Comparison of ENCODE assay signal across 13 mouse cellular contexts in the genomic region with DNA sequence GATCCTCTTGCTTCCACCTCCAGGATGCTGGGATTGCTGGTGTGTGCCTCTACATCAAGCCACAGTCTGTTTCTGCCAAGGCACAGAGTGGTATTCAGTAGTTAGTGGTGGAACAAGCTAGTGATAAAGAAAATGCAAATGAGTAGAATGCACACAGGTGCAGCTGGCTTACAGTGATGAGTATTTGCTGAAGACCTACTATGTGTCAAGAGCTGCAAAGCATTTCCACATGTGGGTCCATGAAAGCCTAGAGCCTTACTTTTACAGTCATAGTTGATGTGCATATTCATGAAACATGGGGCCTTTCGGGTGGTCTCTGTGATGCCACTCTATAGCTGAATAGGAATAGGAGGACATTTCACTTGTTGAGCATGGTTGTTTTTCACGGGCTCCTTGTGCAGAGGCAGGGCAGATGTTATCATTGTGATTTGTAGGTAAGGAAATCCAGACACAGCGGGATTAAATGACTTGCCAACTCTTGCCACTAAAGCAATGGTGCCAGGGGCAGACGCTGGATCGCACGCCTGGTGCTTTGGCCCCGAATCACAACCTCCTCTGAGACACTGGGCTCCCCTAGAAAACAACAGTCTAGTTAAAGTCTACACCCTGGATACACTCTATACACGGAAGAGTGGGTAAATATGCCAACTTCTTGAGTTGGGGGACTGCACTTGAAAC. TPM values are rescaled to one million over a fixed set of nuclear protein-coding genes. Genes with fewer than 3 reads are reported as not detected.
A peak's percentile ranks its signal among the peaks of the same experiment; 100 is the strongest.
DNase-seq lines count a peak whose midpoint lies in the region; ATAC-seq and TF ChIP-seq lines count a peak whose summit lies in the region.
"Had no signal": no experiment of that assay in that cellular context is flagged by ENCODE, and none has a peak within 500 bp of the region (broad histone marks: within the 10 kb centered on the region; RNA-seq: fewer than 3 reads in every experiment).

No protein-coding gene starts in this region.

- no peak overlapping the region for H3K4me3 ChIP-seq in lung, embryonic 14.5 days (ENCODE audit: low read depth, low read length)
- peak overlapping the region; percentile 69 for H3K4me3 ChIP-seq in hindbrain, embryonic 13.5 days
- peak overlapping the region in 1 of 2 experiments; percentile 87; a peak in 1 of 4 replicates for H3K4me3 ChIP-seq in liver, embryonic 14.5 days (ENCODE audit: insufficient read depth in 1 of 2, low read depth in 2 of 2, low read length in 2 of 2)
- no peak overlapping the region for H3K4me3 ChIP-seq in neural tube, embryonic 14.5 days (ENCODE audit: low read depth, low read length)
- no peak overlapping the region for H3K4me3 ChIP-seq in gastrocnemius, adult 2 months
- H3K4me3 ChIP-seq: lung, embryonic 15.5 days had no signal

- H3K4me1 ChIP-seq in lung, embryonic 14.5 days (ENCODE audit: insufficient read depth) = 0 out of 2 replicates have a peak, but pooled peaks cover 5% of the 10 kb centered on the region
- H3K4me1 ChIP-seq in hindbrain, embryonic 13.5 days (replicated peaks) = peaks cover 48% of the 10 kb centered on the region
- H3K4me1 ChIP-seq in liver, embryonic 14.5 days (replicated peaks; ENCODE audit: control insufficient read depth in 2 of 2, insufficient read depth in 2 of 2, low read length in 1 of 2) = peaks cover 27 to 28% of the 10 kb centered on the region in 2 experiments
- H3K4me1 ChIP-seq in neural tube, embryonic 14.5 days (ENCODE audit: control insufficient read depth, insufficient read depth, low read length) = peaks cover 13% of the 10 kb centered on the region

- ATAC-seq in lung, embryonic 14.5 days (ENCODE audit: insufficient read depth) = no peak
- ATAC-seq in hindbrain, embryonic 13.5 days (ENCODE audit: low FRiP score) = no peak
- ATAC-seq in liver, embryonic 14.5 days (ENCODE audit: insufficient read depth) = no peak
- ATAC-seq in neural tube, embryonic 14.5 days (ENCODE audit: low read depth) = no peak
- ATAC-seq: activated CD4-positive, CD25-positive, alpha-beta regulatory T cell, adult 4 months; CD4-positive, CD25-positive, alpha-beta regulatory T cell, adult 4 months; inflammation-experienced regulatory T-cells, adult 6 months had no signal

- no peaks in the 10 kb centered on the region for H3K9me3 ChIP-seq in lung, embryonic 14.5 days (ENCODE audit: low read depth, low read length)
- no peaks in the 10 kb centered on the region for H3K9me3 ChIP-seq in hindbrain, embryonic 13.5 days
- H3K9me3 ChIP-seq in liver, embryonic 14.5 days (ENCODE audit: control insufficient read depth, low read length) = no peaks in the 10 kb centered on the region
- no peaks in the 10 kb centered on the region for H3K9me3 ChIP-seq in neural tube, embryonic 14.5 days (ENCODE audit: control insufficient read depth, low read length)
- H3K9me3 ChIP-seq: lung, embryonic 15.5 days had no signal

- no peak overlapping the region for H3K9ac ChIP-seq in lung, embryonic 14.5 days
- no peak overlapping the region for H3K9ac ChIP-seq in hindbrain, embryonic 13.5 days
- no peak overlapping the region for H3K9ac ChIP-seq in liver, embryonic 14.5 days (replicated peaks)
- H3K9ac ChIP-seq in neural tube, embryonic 14.5 days (replicated peaks; ENCODE audit: low read depth, low read length) = no peak overlapping the region
- H3K9ac ChIP-seq: lung, embryonic 15.5 days had no signal

- 0 out of 2 replicates have a peak overlapping the region, but pooled peaks have one; percentile 2 for H3K27ac ChIP-seq in lung, embryonic 14.5 days (ENCODE audit: low read depth)
- no peak overlapping the region for H3K27ac ChIP-seq in hindbrain, embryonic 13.5 days
- H3K27ac ChIP-seq in liver, embryonic 14.5 days = peak overlapping the region; percentile 13
- no peak overlapping the region for H3K27ac ChIP-seq in neural tube, embryonic 14.5 days (ENCODE audit: low read depth, low read length)
- no peak overlapping the region for H3K27ac ChIP-seq in gastrocnemius, adult 2 months
- H3K27ac ChIP-seq: lung, embryonic 15.5 days had no signal

- TF ChIP-seq EP300 in liver, embryonic 14.5 days (IDR thresholded peaks at IDR 0.05; ENCODE audit: low read depth) = no peak

- TF ChIP-seq CTCF in lung, embryonic 14.5 days (IDR thresholded peaks at IDR 0.05; ENCODE audit: low read depth) = no peak
- TF ChIP-seq CTCF in liver, embryonic 14.5 days (IDR thresholded peaks at IDR 0.05; ENCODE audit: low read depth) = no peak
- TF ChIP-seq CTCF in gastrocnemius, adult 2 months (IDR thresholded peaks at IDR 0.05) = no peak

- no peaks in the 10 kb centered on the region for H3K27me3 ChIP-seq in lung, embryonic 14.5 days (ENCODE audit: insufficient read depth, low read length)
- no peaks in the 10 kb centered on the region for H3K27me3 ChIP-seq in hindbrain, embryonic 13.5 days
- H3K27me3 ChIP-seq in liver, embryonic 14.5 days (ENCODE audit: control insufficient read depth, insufficient read depth, low read length) = no peaks in the 10 kb centered on the region
- no peaks in the 10 kb centered on the region for H3K27me3 ChIP-seq in neural tube, embryonic 14.5 days (ENCODE audit: control insufficient read depth, insufficient read depth, low read length)
- H3K27me3 ChIP-seq: lung, embryonic 15.5 days had no signal

- no peak for DNase-seq in lung, embryonic 14.5 days
- no peak for DNase-seq in lung, postnatal 25 days (ENCODE audit: low spot score)
- DNase-seq in liver, embryonic 14.5 days (ENCODE audit: low read depth in 3 of 3, low spot score in 3 of 3) = no peak
- no peak for DNase-seq in ovary, postnatal 14 days (ENCODE audit: low spot score)
- DNase-seq in gastrocnemius, adult 2 months = no peak
- DNase-seq: cerebellum, postnatal 36 days; right cerebral cortex, postnatal 14 days had no signal

- WGBS in lung, embryonic 14.5 days = 77% methylated on average over 8 of the region's 8 CpGs
- WGBS in hindbrain, embryonic 13.5 days = 75% methylated on average over 8 of the region's 8 CpGs
- WGBS in liver, embryonic 14.5 days (ENCODE audit: insufficient replicate concordance) = 82% methylated on average over 8 of the region's 8 CpGs
- WGBS in neural tube, embryonic 14.5 days = 70% methylated on average over 8 of the region's 8 CpGs

- intact Hi-C loops in gastrocnemius, adult 2 months (cut with DNase I) = loop anchor here (5.0 kb wide), 1 partner anchor 182 kb away; no protein-coding TSS in a partner anchor

- no peak overlapping the region for H3K4me2 ChIP-seq in lung, embryonic 14.5 days
- peak overlapping the region; percentile 69 for H3K4me2 ChIP-seq in hindbrain, embryonic 13.5 days
- H3K4me2 ChIP-seq in liver, embryonic 14.5 days (ENCODE audit: low read depth) = peak overlapping the region; percentile 87
- H3K4me2 ChIP-seq in neural tube, embryonic 14.5 days (ENCODE audit: low read depth, low read length) = peak overlapping the region; percentile 74; the same call in 1 of the 2 replicates
- H3K4me2 ChIP-seq: lung, embryonic 15.5 days had no signal

- no peaks in the 10 kb centered on the region for H3K36me3 ChIP-seq in lung, embryonic 14.5 days (ENCODE audit: insufficient read depth)
- H3K36me3 ChIP-seq in hindbrain, embryonic 13.5 days = no peaks in the 10 kb centered on the region
- no peaks in the 10 kb centered on the region for H3K36me3 ChIP-seq in liver, embryonic 14.5 days (replicated peaks; ENCODE audit: control insufficient read depth, insufficient read depth, low read depth)
- no peaks in the 10 kb centered on the region for H3K36me3 ChIP-seq in neural tube, embryonic 14.5 days (ENCODE audit: control insufficient read depth, insufficient read depth, low read length)
- H3K36me3 ChIP-seq: lung, embryonic 15.5 days had no signal

RNA-seq across cellular contexts. Expression of gene C530008M17Rik, which starts 3.8 kb away (rescaled TPM):
- 11.2 and 14.8 TPM in 2 replicates for polyA plus RNA-seq in lung, embryonic 14.5 days (2014; fragmentation: Nextera tagmentation; extraction: Ambion mirVana)
- 77.6 and 79.2 TPM in 2 replicates for polyA plus RNA-seq in hindbrain, embryonic 13.5 days (2015; fragmentation: Nextera tagmentation; extraction: Ambion mirVana)
- 5.0 and 7.7 TPM in 2 replicates for polyA plus RNA-seq in liver, embryonic 14.5 days (2012; rRNA removed)
- polyA plus RNA-seq in liver, embryonic 14.5 days (2014; fragmentation: Nextera tagmentation; extraction: Ambion mirVana) = 4.3 and 5.2 TPM in 2 replicates
- 53.8 and 63.6 TPM in 2 replicates for polyA plus RNA-seq in neural tube, embryonic 14.5 days (2014; fragmentation: Nextera tagmentation; extraction: Ambion mirVana)
- total RNA-seq in gastrocnemius, adult 2 months (2021) = 1 to 10 TPM; 1.8 to 2.4 TPM

Comparison
In these comparisons a context has a peak if more than half of its experiments do, and no peak if none do; other contexts are left out.
1. H3K27ac ChIP-seq: peak in lung, embryonic 14.5 days (single experiment) and liver, embryonic 14.5 days (single experiment); none in hindbrain, embryonic 13.5 days (single experiment), neural tube, embryonic 14.5 days (single experiment) and gastrocnemius, adult 2 months (single experiment).